Mouse (Mus musculus) right cerebral cortex, postnatal 25 days (tissue): ENCODE data around the gene Pifo.
A peak's percentile ranks its signal among the peaks of the same experiment; 100 is the strongest.
"Not testable (repeated sequence)": the region's sequence is repeated elsewhere in the genome, so short reads cannot be mapped to it uniquely, and the experiment has no call there.

ENCODE experiments used
- DNase-seq: peaks from one replicate; pipeline ENCODE4 v3.0.0; 2022

Gene Pifo

GRCm38 (mm10) chr3:106014546-106014945 lies at the start of gene Pifo:
Pifo (minus strand) TSS chr3:106014646.
- DNase-seq, result no peak

DNA sequence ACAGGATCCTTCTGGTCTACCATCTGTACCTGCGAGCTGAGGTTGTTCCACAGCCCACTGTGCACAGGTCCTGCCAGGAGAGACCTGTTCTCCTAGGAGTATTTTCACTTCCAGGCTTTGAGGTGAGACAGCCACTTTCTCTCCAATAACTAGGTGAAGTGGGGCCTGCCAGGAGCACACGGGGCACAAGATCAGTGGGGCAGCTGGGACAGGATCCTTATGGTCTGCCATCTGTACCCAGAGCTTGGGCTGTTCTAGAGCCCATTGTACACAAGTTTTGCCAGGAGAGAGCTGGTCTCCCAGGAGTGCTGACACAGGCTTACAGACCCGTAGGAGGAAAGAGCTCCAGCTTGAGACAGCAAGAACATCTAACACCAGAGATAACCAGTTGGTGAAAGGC lies 43.5 kb upstream of the Pifo start:
- no peak for DNase-seq

GRCm38 (mm10) chr3:106051896-106052295 lies 37.5 kb upstream of the Pifo start:
- no peak for DNase-seq

- no peak for DNase-seq
Observed at GRCm38 (mm10) chr3:106040306-106040705, 25.9 kb upstream of the Pifo start.

- no peak for DNase-seq
Observed at GRCm38 (mm10) chr3:106032781-106033180, 18.3 kb upstream of the Pifo start, which contains the start of gene Chil5. Chil5 (minus strand) TSS chr3:106032814.

DNA sequence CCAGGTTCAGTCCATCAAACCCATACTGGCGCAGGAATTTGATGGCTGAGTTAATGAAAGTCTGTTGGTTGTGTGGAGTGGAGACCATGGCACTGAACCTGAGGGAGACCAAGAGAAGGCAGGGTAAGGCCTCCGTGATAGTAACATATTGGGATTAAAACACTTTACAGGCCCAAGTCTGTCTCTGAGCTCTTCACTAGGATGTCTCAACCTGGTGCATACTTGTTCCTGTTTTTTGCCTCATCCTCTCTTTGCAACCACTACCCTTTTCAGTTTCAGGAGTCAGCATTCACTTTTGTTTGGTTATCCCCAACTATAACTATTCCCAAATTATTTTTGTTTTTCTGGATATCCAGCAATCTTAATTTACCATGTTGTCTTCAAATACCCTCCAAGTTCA lies 9.7 kb upstream of the Pifo start:
- no peak for DNase-seq

GRCm38 (mm10) chr3:106021840-106022239 lies 7.4 kb upstream of the Pifo start:
- no peak for DNase-seq

- not testable (repeated sequence) for DNase-seq
Observed at GRCm38 (mm10) chr3:106003360-106003759, 11.1 kb downstream of the Pifo start.

GRCm38 (mm10) chr3:106001416-106002370 lies 12.8 kb downstream of the Pifo start:
- peak; percentile 23 for DNase-seq

DNA sequence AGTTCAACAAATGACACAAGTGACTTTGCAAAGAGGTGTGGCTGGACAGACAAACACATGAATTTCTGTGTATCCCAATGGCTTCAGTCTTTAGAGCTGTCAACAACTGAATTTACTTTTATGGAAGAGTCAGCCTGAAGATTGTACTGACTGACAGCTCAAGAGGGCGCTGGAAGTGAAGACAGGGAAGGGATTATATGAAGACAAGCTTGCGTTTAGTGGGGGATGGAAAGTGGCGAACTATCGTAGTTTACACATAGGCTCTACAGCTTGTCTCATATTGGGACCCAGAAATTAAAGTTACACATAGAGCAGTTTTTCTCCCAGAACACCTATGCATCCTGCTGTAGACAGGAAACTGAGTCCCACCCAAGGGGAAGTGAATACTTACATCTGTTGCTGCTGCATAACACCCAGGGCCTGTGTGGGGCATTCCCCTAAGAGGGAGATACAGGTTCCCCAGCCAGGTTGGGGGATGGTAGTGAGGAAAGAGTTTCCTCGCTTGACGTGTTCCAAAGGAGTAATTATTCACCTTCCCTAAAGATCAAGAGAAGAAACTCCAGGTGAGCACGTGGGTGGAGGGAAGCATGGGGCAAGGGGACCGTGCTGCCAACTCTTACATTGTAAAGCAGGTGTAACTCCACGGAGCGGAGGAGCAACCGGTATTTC lies 13.6 kb downstream of the Pifo start:
- no peak for DNase-seq

DNA sequence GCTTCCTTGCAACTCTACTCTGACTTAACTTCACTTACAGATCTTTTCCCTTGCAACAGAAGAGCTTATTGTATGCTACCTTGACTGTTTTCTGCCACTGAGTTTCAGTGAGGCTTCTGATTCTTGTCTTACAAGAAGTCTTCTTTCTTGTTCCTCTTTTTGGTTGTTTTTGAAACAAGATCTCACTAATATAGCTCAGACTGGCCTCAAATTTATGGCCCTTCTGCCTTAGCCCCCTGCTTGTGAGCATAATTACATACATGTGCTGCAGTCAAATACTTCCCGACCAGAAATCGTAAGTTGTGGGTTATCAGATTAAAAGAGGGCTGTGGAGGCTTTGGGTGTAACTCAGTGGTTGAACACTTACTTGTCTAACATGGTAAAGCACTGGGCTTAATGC lies 19.7 kb downstream of the Pifo start:
- no peak for DNase-seq

DNA sequence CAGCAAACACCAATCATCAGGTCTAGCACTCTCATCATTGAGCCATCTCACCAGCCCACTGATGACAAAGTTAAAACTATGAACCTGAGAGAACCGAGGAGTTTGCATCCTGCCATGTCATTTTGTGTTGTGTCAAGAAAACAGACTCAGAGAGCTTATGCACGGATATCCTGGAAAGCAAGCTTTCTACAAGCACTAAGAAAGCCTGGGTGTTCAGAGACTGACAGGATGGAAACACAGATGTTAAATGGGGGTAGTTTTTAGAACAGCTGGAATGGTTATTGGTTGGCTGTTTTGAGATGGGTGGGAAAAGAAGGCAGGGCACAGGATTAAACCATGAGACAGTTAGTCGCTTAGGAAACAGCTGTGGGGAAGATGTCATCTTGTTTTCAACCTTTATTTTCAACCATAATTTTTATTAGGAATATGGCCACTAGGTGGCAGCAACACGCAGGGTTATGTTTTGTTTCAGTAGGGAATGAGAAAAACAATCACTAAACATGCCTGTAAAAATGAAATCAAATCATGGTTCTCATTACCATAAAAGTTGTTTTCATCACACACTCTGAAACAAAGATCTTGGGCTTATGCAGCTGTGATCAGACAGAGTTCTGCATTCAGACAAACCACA lies 22.7 kb downstream of the Pifo start:
- no peak for DNase-seq

DNA sequence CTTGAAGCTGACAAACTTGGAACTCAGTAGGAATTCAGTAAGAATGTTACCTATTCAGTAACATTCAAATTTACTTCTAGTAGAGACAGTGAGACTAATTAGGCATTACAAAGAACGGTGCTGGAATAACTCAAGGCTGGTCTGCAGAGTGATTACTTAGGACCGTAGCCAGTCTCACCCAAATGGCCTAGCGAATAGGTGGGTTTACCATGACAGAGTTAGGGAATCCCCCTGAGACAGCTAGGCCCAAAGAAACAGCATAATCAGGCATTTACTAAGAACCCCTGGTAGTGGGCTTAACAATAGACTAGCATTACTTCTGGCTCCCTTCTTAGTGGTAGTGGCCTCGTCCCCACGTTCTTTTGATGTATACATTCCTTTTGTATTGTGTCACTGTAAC lies 24.8 kb downstream of the Pifo start:
- DNase-seq, result not testable (repeated sequence)

DNA sequence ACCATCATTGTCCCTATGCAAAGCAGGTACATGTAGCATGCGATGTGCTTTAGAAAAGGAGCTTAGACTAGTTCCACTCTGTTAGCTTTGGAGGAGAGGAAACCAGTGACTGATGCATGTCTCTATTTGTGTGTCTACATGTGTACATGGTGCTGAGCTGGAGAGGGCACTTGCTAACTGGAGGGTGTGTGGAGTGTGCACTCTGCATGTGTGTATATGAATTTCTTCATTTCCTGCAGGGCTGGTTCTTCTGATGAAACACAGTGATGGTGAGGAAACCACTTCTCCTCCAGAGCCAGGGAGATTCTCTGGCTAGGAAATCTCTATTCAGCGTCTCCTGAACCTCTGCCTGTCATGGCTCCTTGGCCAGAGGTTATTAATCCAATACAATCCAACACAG lies 40.3 kb downstream of the Pifo start:
- no peak for DNase-seq

DNA sequence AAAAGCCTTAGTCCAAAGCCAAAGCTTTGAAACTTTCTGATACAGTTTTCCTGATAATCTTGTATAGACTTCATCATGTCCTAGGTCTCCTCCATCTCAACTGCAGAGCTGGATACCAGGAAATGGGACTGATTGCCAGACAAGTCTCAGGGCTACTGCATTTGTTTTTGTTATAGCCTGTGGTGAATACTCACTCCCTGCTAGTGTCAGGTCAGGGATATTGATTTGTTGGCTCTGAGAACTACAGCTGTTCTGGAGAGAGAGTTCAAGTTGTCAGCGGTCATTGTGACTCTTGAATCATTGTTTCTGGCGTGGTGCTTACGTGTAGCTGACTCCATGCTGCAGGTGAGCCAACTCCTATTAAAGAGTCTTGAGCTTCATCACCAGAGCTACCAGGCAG lies 41.0 kb downstream of the Pifo start, which contains the start of gene Ovgp1:
Ovgp1 (plus strand) TSS at position 301 of the 400 bp plus-strand sequence.
- DNase-seq, result no peak

DNA sequence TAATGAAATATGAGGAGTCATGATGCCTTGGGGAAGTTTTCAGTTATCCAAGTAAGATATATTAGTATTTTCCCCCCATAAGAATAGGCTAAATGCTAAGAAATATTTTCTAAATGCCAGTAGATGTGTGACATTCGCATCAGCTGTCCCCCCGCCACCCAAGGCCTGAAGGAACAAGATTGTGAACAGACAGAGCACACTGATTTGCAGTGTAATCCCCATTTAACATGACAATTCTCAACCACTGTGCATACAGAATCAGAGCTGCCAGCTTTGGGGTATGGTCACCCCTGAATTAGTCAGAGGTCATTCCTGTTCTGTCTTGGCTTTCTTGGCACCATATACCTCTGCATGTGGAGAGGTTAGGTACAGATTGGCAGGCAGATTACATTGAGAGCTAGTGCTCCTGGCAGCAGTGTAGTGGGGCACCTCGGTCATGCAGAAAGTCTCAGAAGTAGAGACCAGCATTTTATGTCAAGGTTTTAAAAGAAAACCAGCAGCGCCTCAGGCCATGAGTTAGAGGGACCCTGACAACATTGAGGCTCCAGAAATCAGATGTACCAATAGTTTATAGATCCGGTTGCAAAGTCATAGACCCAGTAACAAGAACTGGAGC lies 42.5 kb downstream of the Pifo start:
- no peak for DNase-seq

DNA sequence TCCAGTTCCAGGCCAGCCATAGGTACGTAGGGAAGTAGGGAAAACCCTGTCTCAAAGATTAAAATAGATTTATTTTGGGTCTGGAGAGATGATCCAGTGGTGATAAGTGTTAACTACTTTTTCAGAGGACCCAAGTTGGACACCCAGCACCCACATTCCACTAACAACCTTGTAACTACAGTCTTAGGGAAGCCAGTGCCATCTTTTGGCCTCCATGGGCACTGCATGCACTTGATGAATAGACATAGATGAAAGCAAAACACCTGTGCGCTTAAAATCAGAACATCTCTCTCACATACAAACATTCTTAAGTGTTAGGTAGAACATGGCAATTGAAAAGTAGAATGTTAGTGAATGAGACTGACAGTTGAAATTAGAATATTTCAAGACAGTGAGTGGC lies 53.7 kb downstream of the Pifo start:
- no peak for DNase-seq

GRCm38 (mm10) chr3:105959999-105960398 lies 54.4 kb downstream of the Pifo start, which contains the start of gene Atp5f1:
Atp5f1 (minus strand) TSS chr3:105960099.
- DNase-seq, result no peak

DNA sequence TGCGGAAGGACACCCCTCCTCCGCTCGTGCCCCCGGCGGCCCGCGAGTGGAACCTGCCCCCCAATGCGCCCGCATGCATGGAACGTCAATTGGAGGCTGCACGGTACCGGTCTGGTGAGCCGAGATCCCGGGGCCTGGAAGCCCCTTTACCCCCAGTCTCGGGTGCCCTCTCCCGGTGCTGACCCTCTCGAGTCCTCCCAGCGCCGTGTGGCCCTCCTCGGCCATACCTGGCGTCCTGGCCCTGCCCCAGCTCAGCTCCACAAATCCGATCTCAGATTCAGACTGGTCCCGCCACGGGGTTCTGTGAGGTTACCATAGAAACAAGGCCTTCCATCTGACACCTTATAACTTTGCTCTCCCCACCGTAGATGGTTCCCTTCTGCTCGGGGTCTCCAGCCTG lies 54.9 kb downstream of the Pifo start:
- no peak for DNase-seq

- DNase-seq, result peak; percentile 93
Observed at GRCm38 (mm10) chr3:105958974-105959580, 55.4 kb downstream of the Pifo start, which contains the start of gene Wdr77. Wdr77 (plus strand) TSS chr3:105959369.

GRCm38 (mm10) chr3:105958204-105958603 lies 56.2 kb downstream of the Pifo start:
- DNase-seq, result no peak

- no peak for DNase-seq
Observed at GRCm38 (mm10) chr3:105957235-105957634, 57.2 kb downstream of the Pifo start.
